Mouse (Mus musculus) gonadal fat pad, adult 2 months (tissue): ENCODE results near the gene Eomes. TPM values are rescaled to one million over a fixed set of nuclear protein-coding genes. Genes with fewer than 3 reads are reported as not detected.

Experiments used
- DNase-seq: peaks from one replicate; pipeline ENCODE4 v3.0.0-alpha.2; 2012; ENCODE audit warnings: low read depth
- polyA plus RNA-seq: library from polyadenylated mRNA; depleted of rRNA; stranded (reverse); fragments of >200 nt; gene quantifications from 2 replicates; pipeline ENCODE4 v1.2.3, GENCODE M21; 2012; rRNA removed

Eomes gene
- 0.12 and 0.14 TPM in 2 replicates for polyA plus RNA-seq

- DNase-seq, result no peak
Measured at GRCm38 (mm10) chr9:118477961-118478360, at the start of gene Eomes. Gene Eomes (plus strand): TSS chr9:118478212.

GRCm38 (mm10) chr9:118444809-118445208 lies 33.2 kb upstream of the Eomes start:
- DNase-seq, result peak; percentile 13

- no peak for DNase-seq
Measured at GRCm38 (mm10) chr9:118449336-118449735, 28.7 kb upstream of the Eomes start.

GRCm38 (mm10) chr9:118453427-118453826 lies 24.6 kb upstream of the Eomes start:
- DNase-seq, result no peak

GRCm38 (mm10) chr9:118455188-118455845 lies 22.7 kb upstream of the Eomes start:
- DNase-seq, result no peak

- DNase-seq, result no peak
Measured at GRCm38 (mm10) chr9:118456405-118456804, 21.6 kb upstream of the Eomes start.

GRCm38 (mm10) chr9:118458039-118458438 lies 20.0 kb upstream of the Eomes start:
- DNase-seq, result no peak

GRCm38 (mm10) chr9:118464031-118464430 lies 14.0 kb upstream of the Eomes start:
- DNase-seq, result no peak

GRCm38 (mm10) chr9:118468301-118468700 lies 9.7 kb upstream of the Eomes start:
- no peak for DNase-seq

- DNase-seq, result no peak
Measured at GRCm38 (mm10) chr9:118469272-118469671, 8.7 kb upstream of the Eomes start.

GRCm38 (mm10) chr9:118471296-118471695 lies 6.7 kb upstream of the Eomes start:
- DNase-seq, result no peak

- DNase-seq, result no peak
Measured at GRCm38 (mm10) chr9:118476211-118476765, 1.7 kb upstream of the Eomes start.

- DNase-seq, result no peak
Measured at GRCm38 (mm10) chr9:118476766-118477271, 1.2 kb upstream of the Eomes start.

- DNase-seq, result no peak
Measured at GRCm38 (mm10) chr9:118477281-118477931, 606 bp upstream of the Eomes start.

GRCm38 (mm10) chr9:118478458-118478838 lies 436 bp downstream of the Eomes start:
- no peak for DNase-seq

- DNase-seq, result no peak
Measured at GRCm38 (mm10) chr9:118478839-118479507, 961 bp downstream of the Eomes start.

GRCm38 (mm10) chr9:118479508-118480291 lies 1.7 kb downstream of the Eomes start:
- no peak for DNase-seq

- no peak for DNase-seq
Measured at GRCm38 (mm10) chr9:118480292-118480690, 2.3 kb downstream of the Eomes start.

GRCm38 (mm10) chr9:118482210-118482609 lies 4.2 kb downstream of the Eomes start:
- no peak for DNase-seq

- DNase-seq, result no peak
Measured at GRCm38 (mm10) chr9:118486361-118487095, 8.5 kb downstream of the Eomes start.

- no peak for DNase-seq
Measured at GRCm38 (mm10) chr9:118487096-118487395, 9.0 kb downstream of the Eomes start.
